Mouse (Mus musculus): Measurements from ENCODE around the gene Pde2a.

GRCm38 (mm10) chr7:101549266-101549665, 127.8 kb downstream of the Pde2a start:
- TF ChIP-seq CTCF (IDR thresholded peaks at IDR 0.05; ENCODE audit: borderline replicate concordance, extremely low read depth, insufficient read depth, insufficient read length) (no peak), POLR2A (IDR thresholded peaks at IDR 0.05; ENCODE audit: borderline replicate concordance, extremely low read depth, insufficient read depth, insufficient read length, poor library complexity, severe bottlenecking) (no peak)
